Mouse (Mus musculus): Measurements from ENCODE around the gene Gxylt1. TPM values are rescaled to one million over a fixed set of nuclear protein-coding genes. Genes with fewer than 3 reads are reported as not detected.
"Not testable (repeated sequence)": the region's sequence is repeated elsewhere in the genome, so short reads cannot be mapped to it uniquely, and the experiment has no call there.

Gene Gxylt1
- 10 to 100 TPM; 12.1 to 13.1 TPM for total RNA-seq (2021)
- long read RNA-seq, experiment 1, full-length matches to known transcripts: 3 of 6 reads
- long read RNA-seq, experiment 1, partial matches to known transcripts: 0 of 6 reads
- long read RNA-seq, experiment 1, other reads (novel, unspliced or antisense): 3 of 6 reads
- long read RNA-seq, experiment 2, full-length matches to known transcripts: 2 of 3 reads
- long read RNA-seq, experiment 2, partial matches to known transcripts: 0 of 3 reads
- long read RNA-seq, experiment 2, other reads (novel, unspliced or antisense): 1 of 3 reads

GRCm38 (mm10) chr15:93274679-93275583 is at the start of gene Gxylt1:
Gene Gxylt1, minus strand, starts transcription at chr15:93275179.
- peak; percentile 100 for DNase-seq
- intact Hi-C loops (cut with DNase I): loop anchor here (2.0 kb wide), 2 partner anchors 62 to 124 kb away; partner anchors contain the start of genes Pphln1, Yaf2 and Zcrb1

DNA sequence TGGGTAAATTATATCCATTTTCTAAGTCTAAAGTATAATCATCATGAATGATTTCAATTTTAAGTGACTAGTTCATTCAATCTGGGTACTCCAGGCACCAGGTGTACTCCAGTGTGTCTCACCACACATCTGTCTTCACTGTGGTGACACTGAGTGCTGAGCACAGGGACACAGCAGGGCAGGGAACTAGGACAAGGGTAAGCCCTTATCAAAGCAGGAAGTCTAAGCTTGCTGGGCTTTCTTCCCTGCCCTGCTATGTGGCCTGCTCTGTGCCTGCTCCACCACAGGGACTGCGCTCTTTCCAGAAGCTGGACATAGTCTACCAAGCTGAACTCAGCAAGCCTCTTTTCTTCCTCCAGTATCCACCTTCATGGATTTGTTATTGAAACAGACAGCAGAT is 43.8 kb upstream of the Gxylt1 start:
- peak; percentile 18 to 30 for DNase-seq
- intact Hi-C loops (cut with DNase I): no loop called here

- intact Hi-C loops (cut with DNase I); DNase-seq: not testable (repeated sequence)
These were observed 35.3 kb upstream of the Gxylt1 start for GRCm38 (mm10) chr15:93310304-93310703.

- DNase-seq: no peak
- intact Hi-C loops (cut with DNase I): no loop called here
These were observed 23.2 kb upstream of the Gxylt1 start for GRCm38 (mm10) chr15:93298197-93298596.

DNA sequence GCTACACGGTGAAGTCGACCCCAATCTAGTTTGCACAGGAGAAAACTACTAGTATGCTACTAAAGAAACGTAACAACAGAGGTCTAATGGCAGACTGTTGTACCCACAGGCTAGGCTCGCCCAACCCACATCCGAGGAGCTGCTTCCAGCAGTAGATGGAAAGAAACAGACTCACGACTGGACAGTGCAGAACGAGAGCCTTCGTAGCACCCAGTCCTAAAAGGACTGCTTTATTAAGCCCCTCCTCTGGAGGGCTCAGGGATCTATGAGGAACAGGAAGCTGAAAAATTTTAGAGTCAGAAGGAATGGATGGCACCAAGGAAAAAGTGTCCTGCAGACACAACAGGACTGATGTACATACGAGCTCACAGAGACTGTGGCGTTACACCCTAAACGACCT is 19.5 kb upstream of the Gxylt1 start:
- intact Hi-C loops (cut with DNase I): no loop called here
- no peak for DNase-seq

GRCm38 (mm10) chr15:93288321-93288720 is 13.3 kb upstream of the Gxylt1 start:
- DNase-seq: no peak
- intact Hi-C loops (cut with DNase I): no loop called here

GRCm38 (mm10) chr15:93287628-93288027 is 12.6 kb upstream of the Gxylt1 start:
- intact Hi-C loops (cut with DNase I): no loop called here
- no peak for DNase-seq

GRCm38 (mm10) chr15:93285244-93285643 is 10.3 kb upstream of the Gxylt1 start:
- intact Hi-C loops (cut with DNase I): no loop called here
- peak; percentile 38 to 47 for DNase-seq

DNA sequence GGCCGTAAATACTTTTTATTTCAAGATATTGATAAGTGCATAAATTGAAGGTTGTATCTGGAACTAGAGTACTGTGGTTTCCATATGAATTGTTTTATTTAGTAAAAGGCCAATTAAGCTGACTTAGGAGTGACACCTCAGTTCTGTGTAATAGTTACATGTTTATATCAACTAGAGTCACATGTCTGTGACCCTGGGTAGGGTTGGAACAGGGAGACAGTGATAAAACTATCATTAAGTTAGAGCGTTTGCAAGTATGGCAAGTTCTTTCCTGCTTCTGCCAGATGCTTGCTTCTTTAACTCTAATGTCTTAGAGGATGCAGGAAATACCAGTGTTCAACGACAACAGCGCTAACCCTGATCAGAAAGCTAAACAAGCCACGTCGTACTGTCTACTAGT is 9.3 kb upstream of the Gxylt1 start:
- DNase-seq: no peak
- intact Hi-C loops (cut with DNase I): no loop called here

DNA sequence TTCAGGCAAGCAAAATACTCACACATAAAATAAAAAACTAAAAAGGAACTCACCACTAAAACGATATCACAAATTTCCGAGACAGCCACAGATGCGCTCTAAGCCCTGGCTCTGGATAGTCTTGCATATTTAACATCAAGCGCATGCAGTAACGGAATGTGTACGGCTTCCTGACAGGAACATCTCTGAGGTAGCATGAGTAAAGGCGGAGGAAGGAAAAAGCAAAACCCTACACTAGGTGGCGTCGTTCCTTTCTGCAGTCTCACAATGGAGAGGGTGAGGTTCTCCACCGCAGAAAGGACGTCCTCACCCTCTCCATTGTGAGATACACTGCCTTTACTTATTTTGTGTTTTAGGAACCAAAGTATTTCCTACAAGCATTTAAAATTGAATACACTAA is 8.4 kb upstream of the Gxylt1 start:
- intact Hi-C loops (cut with DNase I): no loop called here
- DNase-seq: peak in 1 of 2 experiments; percentile 39

GRCm38 (mm10) chr15:93276276-93276675 is 1.3 kb upstream of the Gxylt1 start:
- intact Hi-C loops (cut with DNase I): no loop called here
- DNase-seq: peak in 1 of 2 experiments; percentile 16

DNA sequence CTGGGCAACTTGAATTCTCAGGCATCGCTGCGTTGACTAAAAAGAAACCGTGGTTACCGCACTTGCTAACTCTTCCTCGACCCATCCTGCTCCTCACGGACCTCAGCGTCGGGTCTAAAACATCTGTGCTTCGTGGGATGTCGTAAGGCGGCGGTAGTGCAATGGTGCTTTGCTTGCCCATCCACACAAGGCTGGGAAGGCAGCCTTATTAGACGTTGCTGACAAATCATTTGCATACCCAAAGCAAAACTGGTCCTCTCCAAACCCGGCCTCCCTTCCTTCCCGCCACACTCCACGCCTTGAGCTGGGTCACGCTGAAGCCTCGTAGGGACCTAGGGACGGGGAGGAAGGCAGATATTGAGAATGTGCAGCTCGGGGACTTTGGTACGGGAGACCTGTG is 644 bp upstream of the Gxylt1 start:
- no peak for DNase-seq
- intact Hi-C loops (cut with DNase I): loop anchor here (2.0 kb wide), 2 partner anchors 61 to 123 kb away; partner anchors contain the start of genes Pphln1, Yaf2 and Zcrb1

GRCm38 (mm10) chr15:93273788-93274678 is 946 bp downstream of the Gxylt1 start:
- intact Hi-C loops (cut with DNase I): loop anchor here (2.0 kb wide), 2 partner anchors 63 to 125 kb away; partner anchors contain the start of genes Pphln1, Yaf2 and Zcrb1
- DNase-seq: no peak

DNA sequence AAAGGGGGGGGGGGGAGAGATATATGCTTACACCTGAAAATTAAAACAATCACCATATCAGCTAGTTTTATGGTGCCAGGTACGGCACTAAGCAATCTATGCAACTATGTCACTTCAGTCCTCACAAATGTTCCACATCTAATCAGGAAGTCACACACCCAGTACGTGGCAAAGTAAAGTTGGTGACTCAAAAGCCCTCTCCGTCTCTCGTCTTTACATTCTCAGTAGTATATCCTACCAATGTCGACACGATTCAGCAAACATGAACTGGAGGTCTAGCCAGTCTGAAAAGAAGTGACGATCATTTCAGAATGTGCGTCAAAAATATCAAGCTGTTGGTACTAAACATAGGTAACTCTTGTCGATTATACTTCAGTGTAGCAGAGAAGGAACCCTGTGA is 2.0 kb downstream of the Gxylt1 start:
- DNase-seq: no peak
- intact Hi-C loops (cut with DNase I): no loop called here

GRCm38 (mm10) chr15:93270289-93270855 is 4.6 kb downstream of the Gxylt1 start:
- intact Hi-C loops (cut with DNase I): no loop called here
- DNase-seq: no peak

DNA sequence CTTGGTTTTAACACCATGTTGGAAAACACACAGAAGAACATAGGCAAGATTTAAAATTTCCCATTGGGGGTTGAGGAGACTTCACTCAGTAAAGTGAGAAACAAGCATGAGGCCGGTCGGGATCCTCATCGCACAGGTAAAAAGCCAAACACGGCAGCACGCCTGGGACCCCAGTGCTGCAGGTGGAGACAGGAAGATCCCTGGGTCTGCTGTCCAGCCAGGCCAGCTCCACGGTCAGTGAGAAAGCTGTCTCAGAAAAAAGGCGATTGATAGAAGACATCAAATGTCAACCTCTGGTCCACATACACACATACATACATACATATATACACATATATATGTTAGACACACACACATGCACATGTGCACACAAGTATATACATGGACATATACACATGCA is 5.4 kb downstream of the Gxylt1 start:
- intact Hi-C loops (cut with DNase I): loop anchor here (5.0 kb wide), 1 partner anchor 248 kb away; no protein-coding TSS in a partner anchor

DNA sequence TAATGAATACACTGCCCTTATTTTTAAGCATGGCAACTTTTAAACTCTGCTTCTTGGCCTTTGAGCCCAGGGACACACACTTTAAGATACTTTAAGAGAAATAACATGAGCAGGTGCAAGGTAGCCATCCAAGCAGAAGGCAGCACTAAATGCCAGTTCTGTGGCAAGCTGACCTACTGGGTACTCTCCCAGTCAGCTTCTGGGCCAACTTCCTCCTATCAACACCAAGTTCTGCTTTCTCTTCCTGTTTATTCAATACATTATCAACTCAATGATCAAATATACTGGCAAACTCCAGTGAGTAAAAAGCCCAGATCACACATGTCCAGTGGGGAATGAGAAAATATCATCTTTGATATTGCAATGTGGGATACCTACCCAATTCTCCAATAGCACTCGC is 7.0 kb downstream of the Gxylt1 start:
- intact Hi-C loops (cut with DNase I): loop anchor here (5.0 kb wide), 1 partner anchor 249 kb away; no protein-coding TSS in a partner anchor

More for the DNA sequence above, 5.4 kb downstream of the Gxylt1 start:
- no peak for DNase-seq

DNA sequence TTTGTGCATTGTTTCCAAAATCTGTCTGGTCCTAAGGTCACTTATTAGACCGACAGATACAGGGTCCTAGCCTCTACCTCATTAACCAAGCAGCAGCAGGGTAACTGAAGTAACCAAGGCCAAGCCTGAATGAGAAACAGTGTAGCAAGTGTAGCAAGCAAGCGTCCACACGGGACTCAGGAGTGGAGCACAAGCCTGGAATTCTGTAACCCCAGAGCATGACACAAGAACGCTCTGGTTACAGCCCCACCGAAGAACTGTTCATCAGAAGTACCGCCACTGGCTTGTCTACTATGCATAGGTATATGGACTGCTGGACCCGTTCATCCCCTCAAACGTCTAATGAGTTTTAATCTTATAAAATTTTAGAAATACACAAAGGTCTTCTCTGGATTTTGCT is 7.5 kb downstream of the Gxylt1 start:
- no peak for DNase-seq
- intact Hi-C loops (cut with DNase I): loop anchor here (2.0 to 5.0 kb wide), 2 partner anchors 250 to 311 kb away; no protein-coding TSS in a partner anchor

More for the DNA sequence above, 7.0 kb downstream of the Gxylt1 start:
- DNase-seq: no peak

DNA sequence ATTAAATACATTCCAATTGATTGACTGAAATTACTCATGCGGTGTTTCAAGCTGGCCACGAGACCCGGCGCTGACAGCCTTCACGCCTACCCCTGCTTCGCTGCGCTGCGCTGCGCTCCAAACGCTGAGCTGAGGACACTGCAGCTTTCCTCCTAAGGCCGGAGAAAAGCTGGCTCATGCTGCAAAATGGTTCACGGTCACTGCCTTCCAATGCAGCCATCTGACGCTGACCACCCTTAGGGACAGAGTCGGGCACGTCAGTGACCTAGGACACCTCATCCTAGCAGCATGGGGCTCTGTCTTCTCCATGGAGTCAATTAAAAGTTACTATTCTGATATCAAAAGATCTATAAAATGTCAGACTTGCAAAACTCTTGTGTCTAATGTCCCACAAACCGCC is 8.6 kb downstream of the Gxylt1 start:
- DNase-seq: no peak
- intact Hi-C loops (cut with DNase I): loop anchor here (2.0 to 5.0 kb wide), 2 partner anchors 251 to 312 kb away; no protein-coding TSS in a partner anchor

All from heart, postnatal 14 days (tissue).